ENCODE assay signal across 9 mouse cellular contexts in genomic region chr3:87770280-87770679, GRCm38 (mm10). TPM values are rescaled to one million over a fixed set of nuclear protein-coding genes. Genes with fewer than 3 reads are reported as not detected.
DNase-seq lines count a peak whose midpoint lies in the region; ATAC-seq and TF ChIP-seq lines count a peak whose summit lies in the region.
"Had no signal": no experiment of that assay in that cellular context is flagged by ENCODE, and none has a peak within 500 bp of the region (broad histone marks: within the 10 kb centered on the region; RNA-seq: fewer than 3 reads in every experiment).

No protein-coding gene starts in this region.

- dilution Hi-C loops in CH12.LX (cut with MboI; ENCODE audit: extremely low pct_ligation_motif_present, extremely low pct_unique_long_range_greater_than_20kb, low sequenced_read_pairs): no loop called here

- H3K27me3 ChIP-seq in CH12.LX (replicated peaks): peaks cover 65% of the 10 kb centered on the region
- H3K27me3 ChIP-seq in embryonic facial prominence, embryonic 10.5 days (replicated peaks; ENCODE audit: low read depth, poor library complexity, severe bottlenecking): peaks cover 93% of the 10 kb centered on the region
- H3K27me3 ChIP-seq in lung, postnatal 0 days (replicated peaks; ENCODE audit: insufficient read depth, low read length): no peaks in the 10 kb centered on the region
- H3K27me3 ChIP-seq in forebrain, embryonic 15.5 days: peaks cover 12% of the 10 kb centered on the region
- H3K27me3 ChIP-seq: lung, embryonic 15.5 days had no signal

- no peaks in the 10 kb centered on the region for H3K36me3 ChIP-seq in CH12.LX (replicated peaks in 1 of 2; ENCODE audit: control insufficient read depth in 1 of 2, insufficient read depth in 1 of 2, low read length in 1 of 2)
- no peaks in the 10 kb centered on the region for H3K36me3 ChIP-seq in embryonic facial prominence, embryonic 10.5 days (replicated peaks)
- H3K36me3 ChIP-seq in lung, postnatal 0 days (ENCODE audit: insufficient read depth, low read length): no peaks in the 10 kb centered on the region
- no peaks in the 10 kb centered on the region for H3K36me3 ChIP-seq in forebrain, embryonic 15.5 days
- H3K36me3 ChIP-seq: lung, embryonic 15.5 days had no signal

- no peak for TF ChIP-seq POLR2A in CH12.LX (IDR thresholded peaks at IDR 0.05; ENCODE audit: low read depth, low read length)

- TF ChIP-seq CTCF in layer of hippocampus, adult 2 months (conservative IDR thresholded peaks at IDR 0.05): peak; percentile 93
- TF ChIP-seq CTCF in CH12.LX (conservative IDR thresholded peaks at IDR 0.05 in 1 of 2, IDR thresholded peaks at IDR 0.05 in 1 of 2; ENCODE audit: low read depth in 2 of 2, low read length in 2 of 2): peak; percentile 91 to 96
- peak; percentile 89 for TF ChIP-seq CTCF in lung, postnatal 0 days (IDR thresholded peaks at IDR 0.05)

- no peak overlapping the region for H3K27ac ChIP-seq in layer of hippocampus, adult 2 months
- H3K27ac ChIP-seq in CH12.LX (ENCODE audit: insufficient read depth, low read depth): no peak overlapping the region
- no peak overlapping the region for H3K27ac ChIP-seq in embryonic facial prominence, embryonic 10.5 days (replicated peaks)
- H3K27ac ChIP-seq in lung, postnatal 0 days (ENCODE audit: low read length): no peak overlapping the region
- no peak overlapping the region for H3K27ac ChIP-seq in forebrain, embryonic 15.5 days (replicated peaks)
- H3K27ac ChIP-seq: lung, embryonic 15.5 days had no signal

- under 1% methylated on average over 4 of the region's 4 CpGs for WGBS in embryonic facial prominence, embryonic 10.5 days
- under 1% methylated on average over 4 of the region's 4 CpGs for WGBS in lung, postnatal 0 days
- 3% methylated on average over 4 of the region's 4 CpGs for WGBS in forebrain, embryonic 15.5 days

- H3K4me3 ChIP-seq in layer of hippocampus, adult 2 months: no peak overlapping the region
- no peak overlapping the region for H3K4me3 ChIP-seq in CH12.LX (replicated peaks in 1 of 3; ENCODE audit: low read depth in 2 of 3, low read length in 2 of 3, poor library complexity in 1 of 3)
- no peak overlapping the region for H3K4me3 ChIP-seq in embryonic facial prominence, embryonic 10.5 days
- H3K4me3 ChIP-seq in lung, postnatal 0 days (ENCODE audit: low read depth, low read length): no peak overlapping the region
- no peak overlapping the region for H3K4me3 ChIP-seq in forebrain, embryonic 15.5 days
- H3K4me3 ChIP-seq: lung, embryonic 15.5 days had no signal

- peak; percentile 46 to 51 for DNase-seq in layer of hippocampus, adult 2 months (ENCODE audit: low spot score in 2 of 2)
- no peak for DNase-seq in layer of hippocampus, postnatal 36 days
- DNase-seq in CH12.LX (ENCODE audit: extremely low read depth) (peak; percentile 76), R1 (ENCODE audit: low read depth, low spot score) (peak; percentile 68)
- peak; percentile 63 for DNase-seq in embryonic facial prominence, embryonic 10.5 days (ENCODE audit: low spot score)
- peak; percentile 69 for DNase-seq in lung, postnatal 0 days (ENCODE audit: low spot score)
- DNase-seq in thymus, postnatal 25 days: peak; percentile 50

- no peak overlapping the region for H3K4me2 ChIP-seq in CH12.LX (ENCODE audit: insufficient read depth, low read depth, poor library complexity, severe bottlenecking)
- no peak overlapping the region for H3K4me2 ChIP-seq in lung, postnatal 0 days (replicated peaks; ENCODE audit: low read depth, low read length)
- H3K4me2 ChIP-seq in forebrain, embryonic 15.5 days (replicated peaks): no peak overlapping the region
- H3K4me2 ChIP-seq: lung, embryonic 15.5 days had no signal

- H3K4me1 ChIP-seq in CH12.LX (ENCODE audit: control insufficient read depth in 1 of 2, insufficient read depth in 2 of 2): peaks cover 2 to 18% of the 10 kb centered on the region in 2 experiments
- peaks cover 50% of the 10 kb centered on the region for H3K4me1 ChIP-seq in embryonic facial prominence, embryonic 10.5 days
- H3K4me1 ChIP-seq in lung, postnatal 0 days (ENCODE audit: insufficient read depth, low read depth, low read length): peaks cover 3% of the 10 kb centered on the region; the same call in 1 of the 2 replicates
- H3K4me1 ChIP-seq in forebrain, embryonic 15.5 days: peaks cover 4% of the 10 kb centered on the region

- in situ Hi-C loops in CH12.LX (cut with MboI; ENCODE audit: low pct_ligation_motif_present, low pct_unique_long_range_greater_than_20kb, low sequenced_read_pairs): no loop called here

- H3K9ac ChIP-seq in CH12.LX (ENCODE audit: insufficient read depth, low read depth): no peak overlapping the region
- H3K9ac ChIP-seq in lung, postnatal 0 days (replicated peaks; ENCODE audit: low read depth): no peak overlapping the region
- H3K9ac ChIP-seq in forebrain, embryonic 15.5 days (replicated peaks): no peak overlapping the region
- H3K9ac ChIP-seq: lung, embryonic 15.5 days had no signal

- TF ChIP-seq RAD21 in CH12.LX (IDR thresholded peaks at IDR 0.05; ENCODE audit: low read depth, low read length): peak; percentile 96

- no peak for TF ChIP-seq EP300 in CH12.LX (IDR thresholded peaks at IDR 0.05; ENCODE audit: low read length)
- no peak for TF ChIP-seq EP300 in lung, postnatal 0 days (IDR thresholded peaks at IDR 0.05)

- no peaks in the 10 kb centered on the region for H3K79me2 ChIP-seq in CH12.LX (replicated peaks; ENCODE audit: control insufficient read depth, extremely low read depth, insufficient read depth, poor library complexity, severe bottlenecking)

- ATAC-seq in lung, postnatal 0 days: no peak
- no peak for ATAC-seq in forebrain, embryonic 15.5 days (replicated peaks)

- no peaks in the 10 kb centered on the region for H3K9me3 ChIP-seq in CH12.LX (replicated peaks; ENCODE audit: low read length)
- no peaks in the 10 kb centered on the region for H3K9me3 ChIP-seq in embryonic facial prominence, embryonic 10.5 days
- no peaks in the 10 kb centered on the region for H3K9me3 ChIP-seq in lung, postnatal 0 days (ENCODE audit: low read length)
- no peaks in the 10 kb centered on the region for H3K9me3 ChIP-seq in forebrain, embryonic 15.5 days
- H3K9me3 ChIP-seq: lung, embryonic 15.5 days had no signal

TF ChIP-seq in CH12.LX, 34 proteins besides CTCF, POLR2A, EP300 and RAD21 (continues in another document):
- TF ChIP-seq KAT2A (IDR thresholded peaks at IDR 0.05; ENCODE audit: insufficient replicate concordance, low read length) (no peak), NELFE (IDR thresholded peaks at IDR 0.05; ENCODE audit: low read depth, low read length) (no peak), MEF2A (IDR thresholded peaks at IDR 0.05; ENCODE audit: borderline replicate concordance, low read depth, low read length) (no peak), JUN (IDR thresholded peaks at IDR 0.05; ENCODE audit: insufficient read depth, low read depth, low read length) (no peak), ZKSCAN1 (IDR thresholded peaks at IDR 0.05; ENCODE audit: borderline replicate concordance, low read depth, low read length) (no peak), ZC3H11A (IDR thresholded peaks at IDR 0.05; ENCODE audit: low read depth, low read length) (peak; percentile 34), E2F4 (IDR thresholded peaks at IDR 0.05; ENCODE audit: insufficient replicate concordance, low read depth, low read length) (no peak), ELF1 (IDR thresholded peaks at IDR 0.05; ENCODE audit: low read depth, low read length) (peak; percentile 19; the same call in 1 of the 2 replicates)

RNA-seq across cellular contexts. Expression of gene Lrrc71, which starts 21.9 kb away (rescaled TPM):
- 1 to 10 TPM in 1 of 2 experiments, under 1 TPM in 1; 0.91 to 1.9 TPM for total RNA-seq in layer of hippocampus, adult 2 months (2021)
- 1 to 10 TPM in 1 of 2 experiments, under 1 TPM in 1; 0.40 to 1.6 TPM for total RNA-seq in layer of hippocampus, postnatal 36 days (2021)
- total RNA-seq in CH12.LX (2012; rRNA removed) (0.17 and 0.21 TPM in 2 replicates), CH12.LX (2014; rRNA removed) (not detected in 2 replicates)
- polyA plus RNA-seq in CH12.LX (2012; ENCODE audit: insufficient read length, low read depth): 0.14 TPM in 1 of 2 replicates, not detected in the other
- polyA plus RNA-seq in embryonic facial prominence, embryonic 10.5 days (2016; fragmentation: Nextera tagmentation; extraction: Ambion mirVana): 0.28 and 0.41 TPM in 2 replicates
- 8.9 and 9.3 TPM in 2 replicates for polyA plus RNA-seq in lung, postnatal 0 days (2015; fragmentation: Nextera tagmentation; extraction: Ambion mirVana)
- polyA plus RNA-seq in forebrain, embryonic 15.5 days (2015; fragmentation: Nextera tagmentation; extraction: Ambion mirVana): 0.61 and 1.2 TPM in 2 replicates

RNA-seq across cellular contexts. Expression of gene Ntrk1, which starts 24.7 kb away (rescaled TPM):
- under 1 TPM; 0.13 to 0.27 TPM for total RNA-seq in layer of hippocampus, adult 2 months (2021)
- total RNA-seq in layer of hippocampus, postnatal 36 days (2021): under 1 TPM in 1 of 2 experiments, not detected in 1; 0.12 TPM
- total RNA-seq in CH12.LX (2012; rRNA removed) (0.92 and 1.6 TPM in 2 replicates), CH12.LX (2014; rRNA removed) (0.36 and 0.55 TPM in 2 replicates)
- polyA plus RNA-seq in CH12.LX (2012; ENCODE audit: insufficient read length, low read depth): 0.47 and 0.53 TPM in 2 replicates
- polyA plus RNA-seq in embryonic facial prominence, embryonic 10.5 days (2016; fragmentation: Nextera tagmentation; extraction: Ambion mirVana): 10.7 and 11.0 TPM in 2 replicates
- 4.1 and 4.2 TPM in 2 replicates for polyA plus RNA-seq in lung, postnatal 0 days (2015; fragmentation: Nextera tagmentation; extraction: Ambion mirVana)
- 1.0 and 1.3 TPM in 2 replicates for polyA plus RNA-seq in forebrain, embryonic 15.5 days (2015; fragmentation: Nextera tagmentation; extraction: Ambion mirVana)

RNA-seq across cellular contexts. Expression of gene Insrr, which starts 26.5 kb away (rescaled TPM):
- total RNA-seq in layer of hippocampus, adult 2 months (2021): under 1 TPM; 0.18 to 0.39 TPM
- total RNA-seq in layer of hippocampus, postnatal 36 days (2021): under 1 TPM; 0.15 TPM
- 0.08 TPM in 1 of 2 replicates, not detected in the other for total RNA-seq in CH12.LX (2012; rRNA removed)
- not detected in 2 replicates for total RNA-seq in CH12.LX (2014; rRNA removed)
- polyA plus RNA-seq in CH12.LX (2012; ENCODE audit: insufficient read length, low read depth): 0.06 TPM in 1 of 2 replicates, not detected in the other
- 0.49 and 0.54 TPM in 2 replicates for polyA plus RNA-seq in embryonic facial prominence, embryonic 10.5 days (2016; fragmentation: Nextera tagmentation; extraction: Ambion mirVana)
- polyA plus RNA-seq in lung, postnatal 0 days (2015; fragmentation: Nextera tagmentation; extraction: Ambion mirVana): 0.02 and 0.12 TPM in 2 replicates
- 0.41 and 0.52 TPM in 2 replicates for polyA plus RNA-seq in forebrain, embryonic 15.5 days (2015; fragmentation: Nextera tagmentation; extraction: Ambion mirVana)

RNA-seq across cellular contexts. Expression of gene Pear1, which starts 53.8 kb away (rescaled TPM):
- total RNA-seq in layer of hippocampus, adult 2 months (2021): 10 to 100 TPM in 1 of 2 experiments, 1 to 10 TPM in 1; 9.2 to 13.1 TPM
- 10 to 100 TPM in 1 of 2 experiments, 1 to 10 TPM in 1; 8.0 to 10.4 TPM for total RNA-seq in layer of hippocampus, postnatal 36 days (2021)
- 0.50 and 1.2 TPM in 2 replicates for total RNA-seq in CH12.LX (2012; rRNA removed)
- total RNA-seq in CH12.LX (2014; rRNA removed): 0.20 and 0.22 TPM in 2 replicates
- 0.35 and 0.46 TPM in 2 replicates for polyA plus RNA-seq in CH12.LX (2012; ENCODE audit: insufficient read length, low read depth)
- polyA plus RNA-seq in embryonic facial prominence, embryonic 10.5 days (2016; fragmentation: Nextera tagmentation; extraction: Ambion mirVana): 12.2 and 13.4 TPM in 2 replicates
- polyA plus RNA-seq in lung, postnatal 0 days (2015; fragmentation: Nextera tagmentation; extraction: Ambion mirVana): 20.8 and 21.4 TPM in 2 replicates
- polyA plus RNA-seq in forebrain, embryonic 15.5 days (2015; fragmentation: Nextera tagmentation; extraction: Ambion mirVana): 4.7 and 7.2 TPM in 2 replicates

Comparison
In these comparisons a context has a peak if more than half of its experiments do, and no peak if none do; other contexts are left out.
1. DNase-seq: peak in layer of hippocampus, adult 2 months (2 of 2), CH12.LX (single experiment), R1 (single experiment), embryonic facial prominence, embryonic 10.5 days (single experiment), lung, postnatal 0 days (single experiment) and thymus, postnatal 25 days (single experiment); none in layer of hippocampus, postnatal 36 days (0 of 2).
2. Peak in every context shown above with its lines, with median percentiles within 50 percentile points of each other: CTCF ChIP-seq.